Mouse (Mus musculus) T-helper 2 cell (primary cell): ENCODE data around the gene Btbd9.

Experiments used
- in situ Hi-C: fragments of 300-600 bp; cut with MboI, MseI; formaldehyde crosslinking; loops from one replicate; pipeline ENCODE4 v1.15.1; 2025; ENCODE audit warnings: high pct_unique_total_duplicates

The Btbd9 gene

GRCm38 (mm10) chr17:30210262-30210661, 366.0 kb downstream of the Btbd9 start:
- in situ Hi-C loops: no loop called here

DNA sequence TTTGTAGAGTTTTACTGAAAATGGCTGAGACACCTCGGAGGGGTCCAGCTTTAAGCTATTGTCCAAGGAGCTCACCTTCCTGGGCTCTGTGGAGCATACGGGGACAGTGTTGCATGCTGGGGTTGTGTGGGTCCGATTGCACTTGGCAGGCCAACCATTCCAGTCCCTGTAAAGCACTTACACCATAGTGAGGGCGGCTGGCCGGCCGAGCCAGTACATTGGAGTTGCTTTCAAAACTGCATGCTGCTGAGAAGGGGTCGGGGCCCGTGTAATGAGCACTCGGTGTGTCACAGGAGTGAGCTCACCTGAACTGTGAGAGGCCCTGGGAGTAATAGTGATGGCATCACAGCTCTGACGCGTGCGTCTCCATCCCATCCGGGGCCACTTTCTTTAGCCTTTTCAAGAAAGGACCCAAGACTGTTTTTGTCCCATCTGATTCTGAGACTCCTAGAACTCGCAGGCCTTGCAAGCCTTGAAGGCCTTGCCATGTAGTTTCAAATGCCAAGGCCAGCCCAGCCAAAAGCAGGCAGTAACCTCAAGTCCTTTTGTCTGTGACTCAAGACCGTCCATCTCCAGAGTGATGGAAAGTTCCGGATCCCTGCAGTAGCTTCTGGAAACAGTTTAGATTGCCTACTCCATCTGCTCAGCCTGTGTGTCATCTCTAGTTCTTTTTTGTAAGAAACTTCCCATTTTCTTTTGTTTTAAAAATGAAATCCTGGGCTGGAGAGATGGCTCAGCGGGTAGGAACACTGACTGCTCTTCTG, 371.0 kb downstream of the Btbd9 start:
- in situ Hi-C loops: no loop called here

DNA sequence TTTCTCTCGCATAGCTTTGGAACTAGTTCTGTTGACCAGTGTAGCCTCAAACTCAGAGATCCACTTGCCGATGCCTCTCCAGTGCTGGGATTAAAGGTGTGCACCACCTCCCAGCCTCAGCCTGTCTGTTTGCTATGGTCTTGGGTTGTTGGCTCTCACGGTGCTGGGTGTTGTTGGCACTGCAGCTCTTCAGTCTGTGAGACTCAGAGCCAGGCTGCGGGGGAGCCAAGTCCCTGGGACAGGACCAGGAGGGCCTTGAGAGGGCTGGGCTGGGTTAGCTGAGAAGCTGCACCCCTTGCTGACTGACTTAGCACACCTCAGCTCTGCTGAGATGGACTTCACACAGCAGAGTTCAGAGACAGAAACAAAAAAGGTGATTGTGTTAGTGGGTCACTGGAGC, 376.0 kb downstream of the Btbd9 start:
- in situ Hi-C loops: no loop called here

DNA sequence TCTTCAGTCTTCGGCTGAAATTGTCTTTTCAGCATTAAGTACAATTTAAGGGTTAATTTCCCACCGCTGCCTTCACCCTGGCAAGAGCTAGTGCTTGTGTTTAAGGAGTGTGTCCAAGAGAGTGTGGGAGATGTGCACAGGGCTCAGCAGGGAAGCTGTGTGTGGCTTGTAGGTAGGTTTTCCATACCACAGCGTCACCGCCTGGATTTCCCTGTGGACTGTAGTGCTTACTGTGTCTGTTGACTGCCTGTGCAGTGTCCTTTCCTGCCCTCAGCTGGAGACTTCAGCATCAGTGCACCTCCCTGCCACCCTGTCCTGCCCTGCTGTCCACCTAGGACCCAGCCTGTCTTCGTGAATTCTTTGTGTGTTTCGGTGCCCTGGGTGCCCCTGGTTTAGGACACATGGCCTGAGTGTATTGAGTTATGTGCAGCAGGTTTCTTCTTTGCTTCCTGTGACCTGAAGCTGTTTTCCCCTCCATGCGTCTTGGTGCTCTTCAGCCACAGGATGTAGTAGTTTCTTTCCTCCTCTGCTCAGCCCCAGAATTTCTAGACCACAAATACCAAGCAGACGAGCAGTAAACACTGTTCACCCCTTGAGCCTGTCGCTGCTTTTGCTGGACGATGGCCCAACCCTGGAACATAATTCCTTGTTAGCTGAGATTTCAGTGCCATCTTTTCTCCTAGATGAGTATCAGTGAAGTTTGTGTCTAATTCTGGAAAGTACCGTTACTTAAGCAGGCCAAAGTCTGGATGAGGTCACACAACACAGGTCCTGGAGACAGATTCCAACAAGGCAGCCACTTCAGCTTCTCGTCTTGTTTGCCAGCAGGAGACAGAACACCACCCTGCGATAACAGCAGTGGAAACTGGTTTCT, 376.7 kb downstream of the Btbd9 start:
- in situ Hi-C loops: no loop called here

- in situ Hi-C loops: no loop called here
Observed at GRCm38 (mm10) chr17:30198422-30198821, 377.9 kb downstream of the Btbd9 start.

GRCm38 (mm10) chr17:30197280-30198030, 378.8 kb downstream of the Btbd9 start:
- in situ Hi-C loops: no loop called here

DNA sequence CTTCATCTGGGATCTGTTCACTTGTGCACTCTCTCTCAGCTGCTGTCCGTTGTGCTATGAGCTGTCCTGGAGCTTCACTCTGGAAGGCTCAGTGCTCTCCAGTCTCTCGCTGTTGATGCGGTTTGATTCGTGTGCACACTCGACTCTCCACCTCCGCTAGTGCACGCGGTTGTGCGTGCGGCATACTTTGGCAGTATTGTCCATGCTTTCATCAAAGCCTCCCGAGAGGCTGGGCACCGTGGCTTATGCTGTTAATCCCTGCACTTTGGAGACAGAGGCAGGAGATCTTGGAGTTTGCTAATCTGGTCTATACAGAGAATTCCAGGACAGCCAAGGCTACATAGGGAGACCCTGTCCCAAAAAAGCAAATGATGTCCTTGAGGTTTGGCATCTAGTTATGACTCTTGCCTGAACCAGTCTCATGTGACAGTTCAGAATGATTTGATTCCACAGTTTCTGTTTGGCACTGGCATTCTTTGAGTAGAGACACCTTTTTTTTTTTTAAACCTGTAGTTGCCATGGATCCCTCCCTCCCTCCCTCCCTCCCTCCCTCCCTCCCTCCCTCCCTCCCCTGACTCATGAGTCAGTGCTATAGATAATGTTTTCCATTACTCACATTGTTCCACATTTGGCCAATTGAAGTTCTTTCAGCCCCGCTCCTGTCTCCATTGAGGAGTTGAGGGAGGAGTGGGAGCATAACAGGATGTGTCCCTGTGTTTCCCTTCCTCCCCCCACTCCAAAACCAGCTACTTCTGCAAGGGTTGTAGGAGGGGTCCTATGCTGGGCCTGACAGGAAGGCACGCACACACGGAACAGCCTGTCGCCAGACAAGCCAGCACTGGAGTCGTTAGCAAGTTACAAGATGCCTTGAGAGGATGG, 379.6 kb downstream of the Btbd9 start:
- in situ Hi-C loops: no loop called here

DNA sequence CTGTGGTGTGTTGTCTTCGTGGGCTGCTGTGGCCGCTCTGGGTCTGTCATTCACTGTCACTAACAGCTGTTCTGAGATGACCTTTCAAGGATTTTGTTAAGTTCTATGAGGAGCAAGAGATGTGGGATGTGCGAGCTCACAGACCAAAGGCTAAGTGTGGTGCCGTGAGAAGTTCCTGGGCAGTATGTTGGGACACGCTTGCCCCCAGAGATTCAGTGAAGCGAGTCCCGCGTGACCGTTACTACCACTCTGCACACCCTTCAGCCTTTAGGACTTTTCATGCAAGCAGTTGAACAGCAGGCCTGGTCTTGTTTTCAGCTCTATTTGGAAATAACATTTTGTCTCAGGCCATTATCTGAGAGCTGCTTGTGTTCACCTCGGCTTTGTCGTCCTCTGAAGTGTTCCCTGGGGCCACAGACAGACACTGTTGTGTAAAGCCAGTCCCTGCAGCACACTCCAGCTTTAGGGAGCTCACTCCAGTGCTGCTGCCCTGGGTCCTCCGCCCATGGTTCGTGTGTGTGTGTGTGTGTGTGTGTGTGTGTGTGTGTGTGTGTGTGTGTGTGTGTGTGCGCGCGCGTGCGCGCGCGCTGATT, 380.6 kb downstream of the Btbd9 start:
- in situ Hi-C loops: no loop called here

DNA sequence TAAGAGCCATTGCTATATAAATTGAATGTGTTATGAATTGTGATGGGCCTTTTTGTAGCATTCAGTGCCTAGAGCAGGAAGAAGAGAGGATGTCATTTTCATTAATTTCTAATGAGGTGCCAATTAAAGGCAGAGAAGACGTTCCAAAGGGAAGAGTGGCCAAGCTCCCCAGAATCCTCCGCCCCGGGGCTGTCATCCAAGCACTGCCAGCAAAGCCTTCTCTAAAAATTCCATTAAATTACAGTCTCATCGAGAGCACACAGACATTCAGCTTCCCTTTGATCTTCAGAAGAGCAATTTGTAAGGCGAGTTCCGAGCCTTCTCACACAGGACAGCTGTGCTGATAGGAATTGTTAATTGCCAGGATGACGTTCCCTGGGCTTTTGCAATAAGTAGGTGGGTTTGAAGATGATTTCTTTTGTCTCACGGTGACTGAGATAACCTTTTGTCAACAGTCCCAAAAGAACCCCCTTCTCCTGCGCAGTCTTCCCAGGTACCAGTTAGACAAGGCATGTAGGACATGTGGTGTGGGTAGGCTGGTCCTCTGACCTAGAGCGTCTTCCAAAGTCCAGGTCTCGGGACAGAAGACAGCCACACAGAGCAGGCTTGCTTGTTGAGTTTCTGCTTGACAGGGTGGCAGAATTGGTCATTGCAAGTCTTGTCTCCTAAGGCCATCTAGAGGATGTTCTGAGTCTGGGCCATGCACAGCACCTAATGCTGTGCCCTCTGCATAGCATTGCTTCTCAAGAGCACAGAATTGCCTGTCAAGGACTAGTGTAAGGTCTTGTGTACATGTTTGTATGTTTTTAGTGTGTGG, 381.5 kb downstream of the Btbd9 start:
- in situ Hi-C loops: no loop called here

- in situ Hi-C loops: no loop called here
Observed at GRCm38 (mm10) chr17:30194091-30194490, 382.2 kb downstream of the Btbd9 start.

DNA sequence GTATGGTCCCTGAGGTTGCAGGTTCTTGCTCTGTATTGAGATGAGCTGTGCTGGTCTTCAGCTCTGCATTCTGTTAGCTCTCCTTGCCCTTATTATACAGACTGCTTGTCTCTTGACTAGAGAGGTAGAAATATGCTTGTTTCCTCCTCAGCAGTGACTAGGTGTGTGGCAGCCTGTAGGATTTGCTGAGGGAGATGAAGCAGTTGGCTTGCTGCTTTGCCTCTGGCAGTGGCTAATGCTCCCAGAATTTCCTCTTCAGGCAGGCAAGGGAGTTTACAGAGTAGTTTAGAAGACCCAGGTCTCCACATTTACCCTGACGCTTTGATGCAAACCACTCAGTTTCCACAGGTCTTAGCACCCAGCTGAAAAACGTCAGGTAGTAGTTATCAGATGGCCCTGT, 382.7 kb downstream of the Btbd9 start:
- in situ Hi-C loops: no loop called here

DNA sequence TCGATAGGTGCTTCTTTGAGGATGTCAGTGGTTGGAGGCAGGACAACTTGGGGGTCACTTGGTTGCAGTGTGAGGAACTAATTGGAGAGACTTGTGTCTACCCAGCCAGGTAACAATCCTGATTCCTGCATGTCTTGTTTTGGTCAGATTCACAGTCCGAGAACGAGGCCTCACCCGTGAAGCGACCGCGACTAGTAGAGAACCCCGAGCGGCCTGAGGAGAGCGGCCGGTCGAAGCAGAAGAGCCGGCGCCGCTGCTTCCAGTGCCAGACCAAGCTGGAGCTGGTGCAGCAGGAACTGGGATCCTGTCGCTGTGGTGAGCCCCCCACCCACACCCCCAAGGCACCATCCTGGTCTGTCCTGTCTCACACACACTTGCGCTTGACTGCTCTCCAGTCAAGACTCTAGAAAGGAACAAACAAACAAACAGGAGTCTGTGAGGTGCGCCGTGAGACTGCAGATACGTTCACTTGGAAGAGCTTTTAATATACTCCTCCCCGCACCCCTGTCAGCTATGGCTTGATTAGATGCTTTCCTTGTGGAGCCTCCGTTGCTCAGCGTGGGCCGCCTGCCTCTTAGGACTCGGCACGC, 383.8 kb downstream of the Btbd9 start:
- in situ Hi-C loops: no loop called here

DNA sequence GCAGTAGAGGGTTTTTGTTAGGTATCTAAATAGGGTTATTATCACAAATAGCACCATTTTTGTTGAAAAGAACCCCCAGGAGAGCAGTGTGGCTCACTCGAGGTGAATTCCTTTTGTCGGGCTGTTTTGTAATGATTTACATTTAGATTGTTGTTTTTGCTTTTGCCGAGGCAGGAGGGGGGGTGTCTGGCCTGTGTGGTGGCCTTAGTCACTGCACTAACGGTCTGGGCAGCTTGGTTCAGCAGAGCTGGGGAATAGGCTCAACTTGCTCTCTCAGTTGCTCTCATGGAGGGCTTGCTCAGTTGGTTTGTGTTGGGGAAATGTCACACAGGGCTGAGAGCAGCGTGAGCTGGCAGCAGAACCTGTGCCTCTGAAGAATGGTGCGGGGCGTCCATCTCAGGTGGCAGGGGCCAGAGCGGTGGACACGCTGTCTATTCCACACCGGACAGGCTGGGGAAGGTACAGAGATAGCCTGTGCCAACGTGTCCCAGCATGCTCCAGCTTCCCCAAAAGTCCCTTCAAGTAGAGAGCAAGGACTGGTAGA, 385.1 kb downstream of the Btbd9 start:
- in situ Hi-C loops: no loop called here

DNA sequence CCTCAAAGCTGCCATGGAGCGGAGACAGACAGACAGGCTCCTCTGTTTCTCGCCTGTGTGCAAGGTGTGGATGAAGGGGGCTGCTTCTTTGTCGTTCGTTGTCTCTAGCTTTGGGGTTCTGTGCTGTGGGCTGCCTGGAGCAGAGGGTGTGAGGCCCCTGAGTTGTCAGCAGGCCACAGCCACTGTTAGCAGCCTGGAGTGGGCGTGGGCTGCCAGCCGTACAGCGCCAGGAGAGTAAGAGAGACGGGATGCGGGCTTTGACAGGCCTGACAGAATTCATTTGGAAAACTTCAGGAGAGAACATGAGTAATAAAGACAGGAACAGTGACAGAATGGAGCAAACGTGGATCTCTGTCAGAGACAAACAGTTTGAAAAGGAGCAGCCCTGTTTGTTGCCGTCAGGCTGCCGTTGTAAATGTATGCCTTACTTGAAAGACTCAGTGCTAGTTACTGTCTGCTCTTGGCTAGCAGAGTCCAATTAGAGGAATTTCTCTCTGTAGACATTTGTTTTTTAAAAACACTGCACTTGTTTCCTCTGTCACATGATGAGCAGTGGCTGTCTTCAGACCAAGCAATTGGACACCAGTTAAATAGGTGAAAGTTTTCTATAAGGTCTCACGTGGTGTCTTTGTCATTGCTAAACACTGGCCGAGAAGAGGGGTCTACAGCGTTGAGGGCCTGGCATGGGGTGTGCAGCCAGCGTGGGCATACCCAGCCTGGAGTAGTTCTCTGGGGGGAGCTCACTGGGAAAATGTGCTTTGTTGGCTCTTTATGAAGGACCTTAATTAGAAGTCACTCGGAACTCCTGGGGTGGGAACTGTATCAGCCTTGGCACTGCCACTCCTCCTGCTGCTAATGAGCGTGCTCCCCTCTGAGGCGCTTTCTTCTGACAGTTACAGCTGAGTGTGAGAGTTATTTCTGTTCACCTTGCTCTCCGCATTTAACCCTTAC, 388.0 kb downstream of the Btbd9 start:
- in situ Hi-C loops: no loop called here

DNA sequence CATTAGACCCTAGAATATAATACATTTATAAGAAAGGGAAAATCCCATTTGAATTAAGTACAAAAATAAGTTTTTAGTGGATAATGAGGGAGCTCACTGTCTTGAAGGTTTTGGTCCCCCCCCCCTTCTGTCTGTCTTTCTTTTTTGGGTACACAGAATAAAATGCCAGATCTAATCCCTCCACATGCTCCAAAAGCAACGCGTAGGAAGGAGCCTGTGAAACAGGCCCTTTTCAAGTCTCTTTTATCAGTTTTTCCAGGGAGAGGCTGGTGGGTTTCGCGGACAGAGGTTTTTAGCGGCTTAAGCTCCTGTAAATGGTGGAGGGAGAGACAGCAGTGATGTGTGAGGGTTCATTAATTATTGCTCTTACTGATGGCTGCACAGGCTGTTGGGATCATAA, 388.7 kb downstream of the Btbd9 start:
- in situ Hi-C loops: no loop called here

GRCm38 (mm10) chr17:30187154-30187553, 389.1 kb downstream of the Btbd9 start:
- in situ Hi-C loops: no loop called here

DNA sequence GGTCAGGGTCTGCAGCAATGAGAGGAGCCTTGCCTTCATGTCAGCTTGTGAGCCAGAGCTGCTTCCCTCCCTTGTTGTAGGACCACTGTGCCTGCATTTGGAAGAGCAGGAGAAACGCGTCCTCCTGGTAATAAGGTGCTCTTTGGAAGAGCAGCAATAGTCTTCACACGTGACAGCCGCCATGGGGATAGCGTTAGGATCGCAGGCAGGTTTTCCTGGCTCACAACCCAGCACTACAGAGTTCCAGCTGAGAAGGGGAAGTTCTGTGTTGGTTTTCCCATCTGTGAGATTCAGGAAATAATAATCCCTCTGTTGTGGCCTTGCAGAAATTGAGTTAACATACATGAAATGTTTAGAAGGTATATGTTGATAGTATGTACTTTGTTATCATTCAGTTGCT, 392.7 kb downstream of the Btbd9 start:
- in situ Hi-C loops: no loop called here

- in situ Hi-C loops: no loop called here
Observed at GRCm38 (mm10) chr17:30182063-30182462, 394.2 kb downstream of the Btbd9 start.
